10 mouse cellular contexts compared by ENCODE assay signal in the genomic region with DNA sequence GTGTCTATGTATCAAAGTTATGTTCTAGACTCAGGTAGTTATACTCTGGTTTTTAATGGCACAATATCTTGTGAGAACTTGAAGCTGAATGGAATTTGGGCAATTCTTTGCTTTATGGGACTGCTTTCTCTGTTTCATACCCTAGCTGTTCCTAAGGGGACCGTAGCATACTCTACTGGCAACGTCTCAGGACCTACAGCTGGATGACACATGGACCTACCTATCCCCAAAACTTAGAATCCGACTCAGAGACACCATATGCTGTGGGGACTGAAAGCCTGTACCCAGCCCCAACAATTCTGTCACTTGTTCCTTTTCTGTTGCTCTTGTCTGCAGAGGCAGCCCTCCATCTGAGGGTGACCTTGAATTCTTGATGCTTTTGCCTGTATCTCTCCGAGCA. TPM values are rescaled to one million over a fixed set of nuclear protein-coding genes. Genes with fewer than 3 reads are reported as not detected.
A peak's percentile ranks its signal among the peaks of the same experiment; 100 is the strongest.
DNase-seq lines count a peak whose midpoint lies in the region; ATAC-seq and TF ChIP-seq lines count a peak whose summit lies in the region.
"Had no signal": no experiment of that assay in that cellular context is flagged by ENCODE, and none has a peak within 500 bp of the region (broad histone marks: within the 10 kb centered on the region; RNA-seq: fewer than 3 reads in every experiment).

No protein-coding gene starts in this region.

- no peak overlapping the region for H3K4me3 ChIP-seq in heart, embryonic 10.5 days
- no peak overlapping the region for H3K4me3 ChIP-seq in heart, embryonic 11.5 days (ENCODE audit: low read depth, low read length)
- no peak overlapping the region for H3K4me3 ChIP-seq in layer of hippocampus, adult 2 months
- H3K4me3 ChIP-seq in heart, postnatal 0 days (ENCODE audit: low read depth, low read length), result no peak overlapping the region
- no peak overlapping the region for H3K4me3 ChIP-seq in midbrain, embryonic 10.5 days

- no peak for ATAC-seq in heart, embryonic 11.5 days (replicated peaks; ENCODE audit: insufficient number of reproducible peaks, low FRiP score, low TSS enrichment)
- ATAC-seq in heart, postnatal 0 days (ENCODE audit: insufficient read depth, low read depth), result no peak

- no peak for TF ChIP-seq EP300 in heart, postnatal 0 days (IDR thresholded peaks at IDR 0.05; ENCODE audit: low read depth)

- peaks cover 12% of the 10 kb centered on the region for H3K36me3 ChIP-seq in heart, embryonic 10.5 days
- no peaks in the 10 kb centered on the region for H3K36me3 ChIP-seq in heart, embryonic 11.5 days (ENCODE audit: control insufficient read depth, insufficient read depth, low read length)
- no peaks in the 10 kb centered on the region for H3K36me3 ChIP-seq in heart, postnatal 0 days (replicated peaks; ENCODE audit: control insufficient read depth, insufficient read depth, low read length)
- peaks cover 13% of the 10 kb centered on the region for H3K36me3 ChIP-seq in midbrain, embryonic 10.5 days

- no peak overlapping the region for H3K9ac ChIP-seq in heart, embryonic 11.5 days (ENCODE audit: low read depth, low read length)
- no peak overlapping the region for H3K9ac ChIP-seq in heart, postnatal 0 days (replicated peaks; ENCODE audit: low read depth, low read length)

- H3K27me3 ChIP-seq in heart, embryonic 10.5 days (ENCODE audit: insufficient read depth, poor library complexity, severe bottlenecking), result no peaks in the 10 kb centered on the region
- no peaks in the 10 kb centered on the region for H3K27me3 ChIP-seq in heart, embryonic 11.5 days (ENCODE audit: control insufficient read depth, insufficient read depth, low read length)
- H3K27me3 ChIP-seq in heart, postnatal 0 days (ENCODE audit: control insufficient read depth, insufficient read depth, low read length), result no peaks in the 10 kb centered on the region
- H3K27me3 ChIP-seq in midbrain, embryonic 10.5 days (ENCODE audit: low read depth, poor library complexity, severe bottlenecking), result no peaks in the 10 kb centered on the region

- no peaks in the 10 kb centered on the region for H3K9me3 ChIP-seq in heart, embryonic 10.5 days
- H3K9me3 ChIP-seq in heart, embryonic 11.5 days (replicated peaks; ENCODE audit: control insufficient read depth, low read length), result no peaks in the 10 kb centered on the region
- H3K9me3 ChIP-seq in heart, postnatal 0 days (replicated peaks; ENCODE audit: control insufficient read depth, low read length), result no peaks in the 10 kb centered on the region
- H3K9me3 ChIP-seq in midbrain, embryonic 10.5 days (replicated peaks), result no peaks in the 10 kb centered on the region

- no peak for DNase-seq in heart, embryonic 10.5 days (ENCODE audit: low spot score)
- no peak for DNase-seq in layer of hippocampus, adult 2 months (ENCODE audit: low spot score in 2 of 2)
- no peak for DNase-seq in layer of hippocampus, adult 18-20 months (ENCODE audit: low spot score in 2 of 2)
- peak; percentile 29 to 37 for DNase-seq in B cell, adult 2 months
- no peak for DNase-seq in heart, postnatal 0 days (ENCODE audit: low spot score)
- no peak for DNase-seq in midbrain, embryonic 10.5 days (ENCODE audit: low spot score)
- no peak for DNase-seq in ovary, adult 18-20 months (ENCODE audit: low spot score)
- DNase-seq: cerebellum, adult 11-12 months; kidney, adult 8-10 months had no signal

- H3K27ac ChIP-seq in heart, embryonic 10.5 days, result 0 out of 2 replicates have a peak overlapping the region, but pooled peaks have one; percentile 53
- H3K27ac ChIP-seq in heart, embryonic 11.5 days (ENCODE audit: low read depth, low read length), result no peak overlapping the region
- peak overlapping the region; percentile 92 for H3K27ac ChIP-seq in layer of hippocampus, adult 2 months
- peak overlapping the region; percentile 84 for H3K27ac ChIP-seq in heart, postnatal 0 days (ENCODE audit: low read depth)
- no peak overlapping the region for H3K27ac ChIP-seq in midbrain, embryonic 10.5 days (replicated peaks)

- peaks cover 40% of the 10 kb centered on the region for H3K4me1 ChIP-seq in heart, embryonic 10.5 days
- peaks cover 28% of the 10 kb centered on the region for H3K4me1 ChIP-seq in heart, embryonic 11.5 days (ENCODE audit: control insufficient read depth, insufficient read depth, low read length)
- H3K4me1 ChIP-seq in heart, postnatal 0 days (ENCODE audit: control insufficient read depth, insufficient read depth), result peaks cover 43% of the 10 kb centered on the region
- peaks cover 23% of the 10 kb centered on the region for H3K4me1 ChIP-seq in midbrain, embryonic 10.5 days

- H3K4me2 ChIP-seq in heart, embryonic 11.5 days, result no peak overlapping the region
- no peak overlapping the region for H3K4me2 ChIP-seq in heart, postnatal 0 days (ENCODE audit: low read depth, low read length)

- 63% methylated on average over 4 of the region's 4 CpGs for WGBS in heart, embryonic 10.5 days
- 57% methylated on average over 4 of the region's 4 CpGs for WGBS in heart, embryonic 11.5 days (ENCODE audit: insufficient replicate concordance)
- WGBS in heart, postnatal 0 days, result 49% methylated on average over 4 of the region's 4 CpGs
- 84% methylated on average over 4 of the region's 4 CpGs for WGBS in midbrain, embryonic 10.5 days

- TF ChIP-seq CTCF in layer of hippocampus, adult 2 months (conservative IDR thresholded peaks at IDR 0.05), result no peak
- TF ChIP-seq CTCF in heart, postnatal 0 days (IDR thresholded peaks at IDR 0.05; ENCODE audit: low read depth), result no peak

RNA-seq across cellular contexts. Expression of a gene that starts 23.3 kb away (rescaled TPM):
- 62.6 and 85.3 TPM in 2 replicates for polyA plus RNA-seq in heart, embryonic 10.5 days (2016; fragmentation: Nextera tagmentation; extraction: Ambion mirVana)
- polyA plus RNA-seq in heart, embryonic 11.5 days (2014; fragmentation: Nextera tagmentation; extraction: Ambion mirVana), result 87.6 and 98.2 TPM in 2 replicates
- total RNA-seq in layer of hippocampus, adult 2 months (2021), result 10 to 100 TPM; 27.0 to 27.2 TPM
- total RNA-seq in layer of hippocampus, adult 18-20 months (2021), result 10 to 100 TPM; 21.9 to 27.8 TPM
- total RNA-seq in heart, postnatal 0 days (2014; rRNA removed; ENCODE audit: low replicate concordance), result 186 and 215 TPM in 2 replicates
- 55.9 and 62.8 TPM in 2 replicates for polyA plus RNA-seq in heart, postnatal 0 days (2015; fragmentation: Nextera tagmentation; extraction: Ambion mirVana)
- 21.2 and 22.7 TPM in 2 replicates for polyA plus RNA-seq in midbrain, embryonic 10.5 days (2016; fragmentation: Nextera tagmentation; extraction: Ambion mirVana)

Comparison
In these comparisons a context has a peak if more than half of its experiments do, and no peak if none do; other contexts are left out.
1. H3K27ac ChIP-seq: peak in heart, embryonic 10.5 days (single experiment), layer of hippocampus, adult 2 months (single experiment) and heart, postnatal 0 days (single experiment); none in heart, embryonic 11.5 days (single experiment) and midbrain, embryonic 10.5 days (single experiment).
2. DNase-seq: peak in B cell, adult 2 months (2 of 2); none in heart, embryonic 10.5 days (single experiment), layer of hippocampus, adult 2 months (0 of 2), layer of hippocampus, adult 18-20 months (0 of 2), heart, postnatal 0 days (single experiment), midbrain, embryonic 10.5 days (single experiment) and ovary, adult 18-20 months (single experiment).